Mouse (Mus musculus) CH12.LX (cell line): ENCODE measurements around the gene Tbl2. TPM values are rescaled to one million over a fixed set of nuclear protein-coding genes. Genes with fewer than 3 reads are reported as not detected.

Source experiments
- DNase-seq: peaks from one replicate; pipeline ENCODE4 v3.0.0-alpha.2; 2013; ENCODE audit errors: extremely low read depth
- H3K27ac ChIP-seq: 2 replicates; pipeline ENCODE4 v1.5.1; 2012; ENCODE audit warnings: low read depth, mild to moderate bottlenecking, control low read depth, moderate library complexity; ENCODE audit not compliant: insufficient read depth
- H3K27me3 ChIP-seq: replicated peaks from 2 replicates; pipeline ENCODE3; 2012; ENCODE audit warnings: inconsistent platforms
- H3K36me3 ChIP-seq, 2 experiments: replicated peaks in 1 of 2; 2 replicates each; pipeline versions ENCODE3 to v1.6.1; 2012; ENCODE audit warnings: inconsistent platforms in 1 of 2, low read length in 1 of 2, mild to moderate bottlenecking in 1 of 2, mixed read lengths in 1 of 2, moderate library complexity in 1 of 2; ENCODE audit not compliant: control insufficient read depth in 1 of 2, insufficient read depth in 1 of 2
- H3K4me1 ChIP-seq, 2 experiments: 2 replicates each; pipeline ENCODE4 v1.6.1; 2012; ENCODE audit warnings: inconsistent platforms in 1 of 2, moderate library complexity in 1 of 2; ENCODE audit not compliant: insufficient read depth in 2 of 2, control insufficient read depth in 1 of 2
- H3K4me2 ChIP-seq: 2 replicates; pipeline ENCODE4 v1.6.1; 2012; ENCODE audit warnings: low read depth, mild to moderate bottlenecking, control low read depth; ENCODE audit not compliant: poor library complexity, insufficient read depth, severe bottlenecking
- H3K4me3 ChIP-seq, 3 experiments: fragments of 150-350 bp in 1 of 3; sonication (generic) in 1 of 3; replicated peaks in 1 of 3; 2 replicates each; pipeline versions ENCODE3 to v1.5.1; 2011 to 2012; ENCODE audit warnings: low read depth in 2 of 3, low read length in 2 of 3, mild to moderate bottlenecking in 2 of 3, moderate library complexity in 2 of 3, control low read depth in 1 of 3, improper control_type of control experiment in 1 of 3, inconsistent platforms in 1 of 3, mixed read lengths in 1 of 3; ENCODE audit not compliant: poor library complexity in 1 of 3
- H3K79me2 ChIP-seq: replicated peaks from 2 replicates; pipeline ENCODE4 v1.6.1; 2012; ENCODE audit warnings: mild to moderate bottlenecking, moderate library complexity; ENCODE audit not compliant: control insufficient read depth, poor library complexity, insufficient read depth, severe bottlenecking; ENCODE audit errors: extremely low read depth
- H3K9ac ChIP-seq: 2 replicates; pipeline ENCODE4 v1.6.1; 2012; ENCODE audit warnings: low read depth, mild to moderate bottlenecking, control low read depth, moderate library complexity; ENCODE audit not compliant: insufficient read depth
- H3K9me3 ChIP-seq: replicated peaks from 2 replicates; pipeline ENCODE3; 2012; ENCODE audit warnings: low read length, inconsistent platforms, mixed read lengths
- E2F4 ChIP-seq: IDR thresholded peaks from 2 replicates; pipeline ENCODE4 v1.6.1; 2011; ENCODE audit warnings: low read depth, low read length, improper control_type of control experiment; ENCODE audit not compliant: insufficient replicate concordance
- ELF1 ChIP-seq: IDR thresholded peaks from 2 replicates; pipeline ENCODE4 v1.6.1; 2014; ENCODE audit warnings: low read depth, mild to moderate bottlenecking, inconsistent platforms, low read length, improper control_type of control experiment
- EP300 ChIP-seq: IDR thresholded peaks from 2 replicates; pipeline ENCODE4 v1.6.1; 2011; ENCODE audit warnings: low read length, improper control_type of control experiment
- ETS1 ChIP-seq: conservative IDR thresholded peaks from 2 replicates; pipeline ENCODE4 v1.6.1; 2012; ENCODE audit warnings: low read depth, mild to moderate bottlenecking, inconsistent platforms, low read length, improper control_type of control experiment, moderate library complexity
- GABPA ChIP-seq: IDR thresholded peaks from 2 replicates; pipeline ENCODE4 v1.6.1; 2012; ENCODE audit warnings: low read depth, low read length, improper control_type of control experiment, inconsistent platforms; ENCODE audit not compliant: insufficient replicate concordance
- KAT2A ChIP-seq: IDR thresholded peaks from 2 replicates; pipeline ENCODE4 v1.6.1; 2012; ENCODE audit warnings: low read length, improper control_type of control experiment, inconsistent platforms; ENCODE audit not compliant: insufficient replicate concordance
- NELFE ChIP-seq: IDR thresholded peaks from 2 replicates; pipeline ENCODE4 v1.6.1; 2011; ENCODE audit warnings: low read depth, low read length, improper control_type of control experiment
- NRF1 ChIP-seq: IDR thresholded peaks from 2 replicates; pipeline ENCODE4 v1.6.1; 2014; ENCODE audit warnings: low read depth, mild to moderate bottlenecking, inconsistent platforms, low read length, improper control_type of control experiment, moderate library complexity
- POLR2A ChIP-seq: IDR thresholded peaks from 2 replicates; pipeline ENCODE4 v1.6.1; 2011; ENCODE audit warnings: low read depth, mild to moderate bottlenecking, improper control_type of control experiment, low read length
- POLR2AphosphoS2 ChIP-seq: IDR thresholded peaks from 2 replicates; pipeline ENCODE4 v1.6.1; 2011; ENCODE audit warnings: low read depth, low read length, improper control_type of control experiment
- RAD21 ChIP-seq: IDR thresholded peaks from 2 replicates; pipeline ENCODE4 v1.6.1; 2011; ENCODE audit warnings: low read depth, mild to moderate bottlenecking, low read length, improper control_type of control experiment, moderate library complexity
- SIN3A ChIP-seq: IDR thresholded peaks from 2 replicates; pipeline ENCODE4 v1.6.1; 2012; ENCODE audit warnings: low read length, improper control_type of control experiment, inconsistent platforms
- TBP ChIP-seq: conservative IDR thresholded peaks from 2 replicates; pipeline ENCODE4 v1.6.1; 2011; ENCODE audit warnings: low read depth, low read length, improper control_type of control experiment
- ZC3H11A ChIP-seq: IDR thresholded peaks from 2 replicates; pipeline ENCODE4 v1.6.1; 2012; ENCODE audit warnings: low read depth, mild to moderate bottlenecking, inconsistent platforms, low read length, improper control_type of control experiment
- ZNF384 ChIP-seq: IDR thresholded peaks from 2 replicates; pipeline ENCODE4 v1.6.1; 2012; ENCODE audit warnings: low read depth, low read length, improper control_type of control experiment, inconsistent platforms
- dilution Hi-C: fragments of 300-500 bp; cut with MboI; formaldehyde crosslinking; loops from 2 replicates; pipeline ENCODE4 v1.14.3; 2020; ENCODE audit warnings: low sequenced_read_pairs; ENCODE audit not compliant: extremely low pct_unique_long_range_greater_than_20kb, extremely low pct_ligation_motif_present
- in situ Hi-C: fragments of 300-500 bp; cut with MboI; formaldehyde crosslinking; loops from 3 replicates; pipeline ENCODE4 v1.14.3; 2019; ENCODE audit warnings: low sequenced_read_pairs, low pct_ligation_motif_present, low pct_unique_long_range_greater_than_20kb, mixed read lengths
- polyA plus RNA-seq: library from polyadenylated mRNA; unstranded; fragments of >175 nt; gene quantifications from 2 replicates; pipeline ENCODE4 v1.2.1, GENCODE M21; 2012; ENCODE audit warnings: low read depth; ENCODE audit not compliant: insufficient read length
- total RNA-seq, 2 experiments: library from RNA; depleted of rRNA; stranded (reverse); fragments of 300-350 nt in 1 of 2; fragments of >200 nt in 1 of 2; gene quantifications; 2 replicates each; pipeline ENCODE4 v1.2.3; 2012 to 2014

Tbl2 gene
- total and polyA plus RNA-seq, 3 experiments: 20.0 to 31.9 (median 24.8) TPM

DNA sequence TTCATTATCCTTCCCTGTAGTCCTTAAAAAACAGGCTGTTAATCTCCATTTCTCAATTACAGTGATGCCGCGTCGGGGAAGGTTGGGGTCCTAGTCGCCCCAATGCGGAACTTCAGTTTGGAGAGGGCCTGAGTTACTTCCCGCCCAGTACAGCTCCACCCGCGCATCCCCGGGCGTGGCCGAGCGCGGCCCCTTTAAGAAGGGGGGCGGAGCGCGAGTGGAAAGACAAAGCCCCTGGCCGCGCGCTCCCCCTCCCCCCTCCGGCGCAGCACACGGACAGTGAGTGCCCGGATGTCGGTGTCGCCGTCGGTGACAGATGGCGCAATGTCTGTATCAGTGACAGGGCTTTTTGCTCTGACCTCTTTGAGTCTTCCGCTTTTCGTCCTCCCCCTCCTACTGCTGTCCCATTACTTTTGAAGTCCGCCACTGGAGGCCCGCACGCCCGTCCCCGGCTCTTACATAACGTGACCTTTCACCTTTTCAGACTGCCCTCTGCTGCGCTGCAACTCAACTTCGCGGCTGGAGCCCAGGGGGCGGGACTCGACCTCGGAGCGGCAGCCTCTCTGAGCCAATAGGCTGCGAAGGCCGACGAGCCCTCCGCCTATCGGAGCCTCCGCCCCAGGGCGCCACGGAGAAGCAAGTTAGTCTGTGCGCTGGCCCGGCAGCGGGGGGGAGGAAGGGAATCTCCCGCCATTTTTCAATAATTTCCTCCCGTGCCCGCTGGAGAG lies 37.3 kb downstream of the Tbl2 start, which contains the start of gene Baz1b (continued):
- TF ChIP-seq ZC3H11A: no peak
- peak; percentile 70 for TF ChIP-seq POLR2A
- no peak for TF ChIP-seq RAD21
- TF ChIP-seq E2F4: peak; percentile 74; the same call in 1 of the 2 replicates
- no peak; the same call in 1 of the 2 replicates for TF ChIP-seq POLR2AphosphoS2
- TF ChIP-seq ETS1: peak; percentile 60
- peak; percentile 83 for TF ChIP-seq TBP
- TF ChIP-seq KAT2A: 0 out of 2 replicates have a peak, but pooled peaks have one; percentile 67

DNA sequence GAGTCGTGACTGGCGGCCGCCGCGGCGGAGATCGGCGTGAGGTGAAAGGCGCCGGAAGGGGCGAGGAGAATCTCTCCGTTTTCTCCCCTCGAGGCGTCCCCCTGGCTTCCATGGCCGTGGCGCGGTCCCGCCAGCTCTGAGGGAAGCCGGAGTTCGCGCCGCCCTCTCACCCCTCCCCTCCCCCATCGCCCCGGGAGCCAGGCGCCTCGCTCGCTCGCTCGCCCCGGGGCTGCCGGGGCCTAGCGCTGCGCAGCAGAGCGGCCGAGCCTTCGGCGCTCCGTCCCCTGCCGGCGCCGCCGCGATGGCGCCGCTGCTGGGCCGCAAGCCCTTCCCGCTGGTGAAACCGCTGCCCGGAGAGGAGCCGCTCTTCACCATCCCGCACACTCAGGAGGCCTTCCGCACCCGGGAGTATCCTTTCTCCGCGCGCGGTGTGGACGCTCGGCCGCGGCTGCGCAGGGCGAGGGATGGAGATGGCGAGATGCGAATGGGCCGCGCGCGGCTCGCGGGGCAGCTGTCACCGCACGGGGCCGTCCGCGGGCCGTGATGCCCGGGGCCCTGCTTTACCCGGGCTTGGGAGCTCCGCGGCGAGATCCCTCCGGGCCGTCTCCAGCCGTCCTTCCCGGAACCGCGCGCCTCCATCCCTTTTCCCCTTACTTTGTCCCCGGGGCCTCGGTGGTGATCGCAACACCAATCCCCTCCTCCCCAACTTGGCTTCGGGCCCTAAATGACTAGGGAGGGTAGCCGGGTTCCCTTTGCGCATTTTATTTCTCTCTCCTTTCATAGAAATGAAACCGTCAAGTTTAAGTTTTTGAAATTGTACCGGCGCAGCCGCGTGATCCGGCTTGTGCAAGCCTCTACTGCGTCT lies 38.1 kb downstream of the Tbl2 start:
- in situ Hi-C loops (no loop called here), dilution Hi-C loops (no loop called here)

DNA sequence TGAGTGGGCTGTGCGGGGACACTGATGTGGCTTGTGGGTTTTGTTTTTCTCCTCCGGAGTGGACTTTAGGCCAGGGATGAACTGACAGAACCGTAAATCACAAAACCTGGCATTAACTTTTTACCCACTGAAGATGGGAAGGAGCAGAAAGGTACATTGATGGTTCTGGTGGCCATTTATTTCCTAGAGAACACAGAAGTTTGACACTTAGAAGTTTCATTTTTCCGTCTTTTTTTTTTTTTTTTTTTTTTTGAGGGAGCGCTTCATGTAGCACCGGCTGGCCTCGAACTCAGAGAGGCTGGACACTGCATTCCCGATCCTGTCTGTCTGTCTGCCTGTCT lies 38.7 kb downstream of the Tbl2 start:
- H3K4me1 ChIP-seq: peaks cover 0 to 48% of the 10 kb centered on the region in 2 experiments; a peak in 2 of 4 replicates
- no peaks in the 10 kb centered on the region for H3K27me3 ChIP-seq
- H3K79me2 ChIP-seq: peaks cover 60% of the 10 kb centered on the region
- peaks cover 0 to 23% of the 10 kb centered on the region in 2 experiments for H3K36me3 ChIP-seq
- peaks cover 6% of the 10 kb centered on the region for H3K9me3 ChIP-seq
- peak overlapping the region; percentile 91 for H3K4me2 ChIP-seq
- TF ChIP-seq EP300: no peak
- 0 out of 2 replicates have a peak, but pooled peaks have one; percentile 11 for TF ChIP-seq SIN3A
- peak; percentile 67 for TF ChIP-seq ZNF384
- TF ChIP-seq, all 38 proteins: peak for 2
- Histone ChIP-seq H3K4me3 (peak overlapping the region; percentile 92 to 97 (median 93)), H3K27ac (no peak overlapping the region), H3K9ac (peak overlapping the region; percentile 82)
- in situ Hi-C loops (no loop called here), dilution Hi-C loops (no loop called here)
- DNase-seq: no peak

More for the DNA sequence above, 38.1 kb downstream of the Tbl2 start:
- H3K36me3 ChIP-seq: peaks cover 0 to 20% of the 10 kb centered on the region in 2 experiments
- peaks cover 0 to 49% of the 10 kb centered on the region in 2 experiments; a peak in 2 of 4 replicates for H3K4me1 ChIP-seq
- H3K4me3 ChIP-seq: peak overlapping the region; percentile 92 to 97 (median 93)
- peaks cover 54% of the 10 kb centered on the region for H3K79me2 ChIP-seq
- peak overlapping the region; percentile 91; the same call in 1 of the 2 replicates for H3K4me2 ChIP-seq
- TF ChIP-seq SIN3A (peak; percentile 17; the same call in 1 of the 2 replicates), NELFE (0 out of 2 replicates have a peak, but pooled peaks have one; percentile 6), POLR2A (0 out of 2 replicates have a peak, but pooled peaks have one; percentile 44), NRF1 (peak; percentile 73), ELF1 (no peak), GABPA (no peak)
- peaks cover 6% of the 10 kb centered on the region for H3K9me3 ChIP-seq
- no peak for DNase-seq
- no peaks in the 10 kb centered on the region for H3K27me3 ChIP-seq
- H3K9ac ChIP-seq: peak overlapping the region; percentile 82
- H3K27ac ChIP-seq: peak overlapping the region; percentile 79
